Mouse (Mus musculus) liver, embryonic 11.5 days (tissue): ENCODE measurements around the gene Als2cl. TPM values are rescaled to one million over a fixed set of nuclear protein-coding genes. Genes with fewer than 3 reads are reported as not detected.

Experiments used
- ATAC-seq: fragments of 200-750 bp; cut with Nextera tagmentation; replicated peaks from 2 replicates; pipeline ENCODE4 v1.8.0; 2017; ENCODE audit warnings: moderate number of reproducible peaks, mild to moderate bottlenecking, moderate TSS enrichment, moderate library complexity; ENCODE audit not compliant: low FRiP score
- DNase-seq: peaks from one replicate; pipeline ENCODE4 v3.0.0-alpha.2; 2017; ENCODE audit warnings: low spot score
- H3K27ac ChIP-seq: fragments of 300-500 bp; sonication (generic); 2 replicates; pipeline ENCODE4 v1.5.1; 2014; ENCODE audit warnings: mild to moderate bottlenecking, low read depth, low read length, control low read depth
- H3K27me3 ChIP-seq: fragments of 300-500 bp; sonication (generic); replicated peaks from 2 replicates; pipeline ENCODE4 v1.6.1; 2014; ENCODE audit warnings: low read length, mixed read lengths; ENCODE audit not compliant: control insufficient read depth, insufficient read depth
- H3K36me3 ChIP-seq: fragments of 300-500 bp; sonication (generic); 2 replicates; pipeline ENCODE4 v1.6.1; 2014; ENCODE audit warnings: mild to moderate bottlenecking, low read length, moderate library complexity, mixed read lengths; ENCODE audit not compliant: control insufficient read depth, insufficient read depth
- H3K4me1 ChIP-seq: fragments of 300-500 bp; sonication (generic); replicated peaks from 2 replicates; pipeline ENCODE4 v1.6.1; 2014; ENCODE audit warnings: low read length, mixed read lengths; ENCODE audit not compliant: control insufficient read depth, insufficient read depth
- H3K4me2 ChIP-seq: fragments of 300-500 bp; sonication (generic); 2 replicates; pipeline ENCODE4 v1.6.1; 2014; ENCODE audit warnings: mild to moderate bottlenecking, control low read depth, moderate library complexity
- H3K4me3 ChIP-seq: fragments of 300-500 bp; sonication (generic); 2 replicates; pipeline ENCODE4 v1.5.1; 2014; ENCODE audit warnings: low read depth, low read length, control low read depth
- H3K9ac ChIP-seq: fragments of 300-500 bp; sonication (generic); 2 replicates; pipeline ENCODE4 v1.6.1; 2014; ENCODE audit warnings: low read depth, low read length, control low read depth
- H3K9me3 ChIP-seq: fragments of 300-500 bp; sonication (generic); 2 replicates; pipeline ENCODE4 v1.6.1; 2016; ENCODE audit warnings: low read length, inconsistent platforms, mixed read lengths; ENCODE audit not compliant: control insufficient read depth
- WGBS: fragments of 180-500 bp; shearing (Covaris S2); extraction: QIAGEN DNeasy Blood & Tissue Kit; methylation state at CpG from one replicate; pipeline ENCODE4 v1.1.7; 2014; 5-methylcytosine and 5-hydroxymethylcytosine counted together
- polyA plus RNA-seq: library from polyadenylated mRNA; unstranded; fragments of >200 nt; fragmentation: Nextera tagmentation; extraction: Ambion mirVana; gene quantifications from 2 replicates; pipeline ENCODE4 v1.2.1, GENCODE M21; 2014

The Als2cl gene
- polyA plus RNA-seq, 1 experiment from 2014 or later = 2.5 TPM

DNA sequence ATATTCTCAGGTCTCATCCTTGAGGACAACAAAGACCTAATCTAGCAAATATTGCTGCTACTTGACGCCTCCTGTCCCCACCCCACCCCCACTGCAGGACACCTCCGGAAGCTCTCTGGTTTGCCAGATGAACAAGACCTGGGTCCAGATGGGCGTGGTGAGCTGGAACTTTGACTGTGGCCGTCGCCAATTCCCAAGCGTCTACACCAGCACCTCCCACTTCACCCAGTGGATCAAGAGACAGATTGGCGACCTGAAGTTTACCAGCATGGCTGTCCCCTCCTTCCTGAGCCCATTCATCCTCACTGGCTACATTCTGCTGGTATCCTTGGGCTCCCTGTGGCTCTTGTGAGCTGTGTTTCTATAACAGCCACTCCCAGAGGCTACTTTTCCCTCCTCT lies 23.8 kb upstream of the Als2cl start:
- Histone ChIP-seq H3K27me3 (0 out of 2 replicates have a peak, but pooled peaks cover 3% of the 10 kb centered on the region), H3K9me3 (no peaks in the 10 kb centered on the region), H3K4me2 (no peak overlapping the region), H3K36me3 (no peaks in the 10 kb centered on the region), H3K4me1 (peaks cover 12% of the 10 kb centered on the region), H3K27ac (no peak overlapping the region), H3K9ac (no peak overlapping the region), H3K4me3 (no peak overlapping the region)
- no peak for DNase-seq
- 55% methylated on average over 7 of the region's 7 CpGs for WGBS
- no peak for ATAC-seq

DNA sequence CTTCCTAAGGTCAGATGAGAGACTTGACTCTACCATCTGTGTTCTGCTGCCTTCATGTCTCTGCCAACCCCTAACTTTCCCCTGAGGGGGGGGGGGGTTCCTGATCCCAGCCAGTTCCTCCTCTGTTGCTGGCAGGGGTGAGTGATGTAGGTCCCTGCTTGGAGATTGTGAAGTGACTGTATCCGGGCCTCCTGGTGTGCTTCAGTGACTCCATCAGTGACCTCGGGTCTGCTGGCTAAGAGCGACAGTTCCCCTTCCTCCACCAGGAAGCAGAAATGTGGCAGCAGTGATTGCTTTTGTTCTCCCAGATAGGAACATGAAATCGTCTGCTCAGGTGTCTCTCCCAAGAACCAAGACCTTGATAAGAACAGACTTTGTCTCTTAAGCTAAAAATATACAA lies 22.8 kb upstream of the Als2cl start:
- Histone ChIP-seq H3K4me2 (no peak overlapping the region), H3K27me3 (0 out of 2 replicates have a peak, but pooled peaks cover 3% of the 10 kb centered on the region), H3K4me3 (no peak overlapping the region), H3K9ac (no peak overlapping the region), H3K4me1 (peaks cover 12% of the 10 kb centered on the region), H3K36me3 (no peaks in the 10 kb centered on the region), H3K27ac (no peak overlapping the region), H3K9me3 (no peaks in the 10 kb centered on the region)
- WGBS = 37% methylated on average over 4 of the region's 4 CpGs
- ATAC-seq (no peak), DNase-seq (no peak)

DNA sequence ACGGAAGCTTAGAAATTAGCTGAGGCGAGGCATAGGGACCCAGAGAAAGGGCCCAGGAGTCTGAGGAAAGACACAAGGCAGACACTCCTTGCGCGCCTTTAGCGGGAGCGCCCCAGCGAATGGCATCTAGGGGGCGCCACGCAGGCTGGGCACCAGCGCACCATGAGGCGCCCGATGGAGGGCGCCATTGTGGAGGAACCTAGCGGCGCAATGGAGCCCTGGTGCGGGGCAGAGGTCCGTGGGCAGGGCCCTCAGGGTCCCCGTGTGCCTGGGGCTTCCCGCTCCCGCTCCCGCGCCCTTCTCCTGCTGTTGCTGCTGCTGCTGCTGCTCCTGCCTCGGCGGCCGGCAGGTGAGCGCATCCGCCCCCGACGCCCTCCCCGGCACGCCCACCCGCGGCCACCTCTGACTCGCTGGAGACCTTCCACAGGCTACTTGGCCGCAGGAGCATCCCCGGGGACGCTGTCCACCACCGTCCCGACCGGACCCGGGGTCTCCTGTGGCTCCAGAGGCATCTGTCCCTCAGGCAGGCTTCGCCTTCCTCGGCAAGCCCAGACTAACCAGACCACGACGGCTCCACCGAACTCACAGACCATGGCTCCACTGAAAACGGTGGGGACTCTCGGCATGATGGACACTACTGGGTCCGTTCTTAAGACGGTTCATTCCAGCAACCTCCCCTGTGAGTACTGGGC lies 21.7 kb upstream of the Als2cl start, which contains the start of gene Prss50:
Prss50 (plus strand) TSS at position 187 of the 692 bp plus-strand sequence.
- H3K4me1 ChIP-seq = peaks cover 12% of the 10 kb centered on the region
- peak within 1 kb of the TSS; percentile 71 for H3K9ac ChIP-seq
- H3K27ac ChIP-seq = peak within 1 kb of the TSS; percentile 93
- H3K9me3 ChIP-seq = no peaks in the 10 kb centered on the region
- WGBS = 10% methylated on average over 50 of the region's 50 CpGs
- 0 out of 2 replicates have a peak, but pooled peaks cover 3% of the 10 kb centered on the region for H3K27me3 ChIP-seq
- H3K4me3 ChIP-seq = peak within 1 kb of the TSS; percentile 56
- H3K36me3 ChIP-seq = no peaks in the 10 kb centered on the region
- H3K4me2 ChIP-seq = peak within 1 kb of the TSS; percentile 73
- peak; percentile 32 for ATAC-seq
- DNase-seq = no peak

DNA sequence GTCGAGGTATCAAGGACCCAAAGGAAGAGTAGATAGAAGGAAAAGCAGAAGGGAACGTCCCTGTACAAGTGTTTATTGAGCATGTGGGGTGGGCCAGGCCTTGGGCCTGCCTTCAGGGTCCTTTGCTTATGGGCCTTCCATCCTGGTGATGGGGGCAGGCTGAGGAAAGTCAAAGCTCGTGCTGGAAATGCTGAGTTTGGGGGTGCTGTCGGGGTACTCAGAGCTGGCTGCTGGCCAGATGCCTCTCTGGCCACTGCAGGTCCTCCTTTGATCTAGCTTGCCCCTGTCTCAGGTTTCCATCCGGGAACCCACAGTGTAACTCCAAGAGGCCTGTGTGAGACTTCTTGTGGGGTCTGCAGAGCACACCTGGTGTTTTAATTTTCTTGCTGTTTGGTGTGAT lies 21.1 kb upstream of the Als2cl start:
- Histone ChIP-seq H3K9ac (peak overlapping the region; percentile 71), H3K4me2 (peak overlapping the region; percentile 73), H3K36me3 (no peaks in the 10 kb centered on the region), H3K4me3 (peak overlapping the region; percentile 56), H3K4me1 (peaks cover 12% of the 10 kb centered on the region), H3K27ac (peak overlapping the region; percentile 93), H3K9me3 (no peaks in the 10 kb centered on the region), H3K27me3 (0 out of 2 replicates have a peak, but pooled peaks cover 3% of the 10 kb centered on the region)
- 45% methylated on average over 5 of the region's 5 CpGs for WGBS
- DNase-seq = no peak
- ATAC-seq = no peak

DNA sequence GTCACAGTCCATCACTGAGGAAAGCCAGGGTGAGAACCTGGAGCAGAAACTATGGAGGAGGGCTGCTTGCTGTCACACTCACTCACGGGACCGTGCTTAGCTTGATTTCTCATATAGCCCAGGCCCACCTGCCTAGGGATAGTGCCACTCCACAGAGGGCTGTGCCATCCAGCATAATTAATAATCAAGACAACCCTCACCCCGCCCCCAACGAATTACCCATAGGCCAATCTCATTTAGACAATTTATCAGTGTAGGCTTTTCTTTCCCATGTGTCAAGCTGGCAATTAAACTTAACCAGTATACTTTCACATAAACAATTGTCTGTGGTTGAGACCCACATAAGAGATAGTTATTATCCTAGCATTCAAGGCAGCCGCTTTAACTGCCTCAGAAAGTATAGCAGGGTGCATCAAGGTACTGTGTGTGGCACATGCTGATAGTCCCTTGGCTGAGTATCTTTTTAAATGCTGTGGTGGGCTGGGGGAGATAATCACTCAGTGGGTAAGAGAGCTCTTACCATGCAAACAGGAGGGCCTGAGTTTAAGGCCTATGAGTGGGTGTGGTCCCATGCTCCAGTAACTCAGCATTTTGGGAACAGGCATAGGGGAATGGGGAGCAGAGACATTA lies 20.6 kb upstream of the Als2cl start:
- H3K36me3 ChIP-seq = no peaks in the 10 kb centered on the region
- 53% methylated on average over 5 of the region's 5 CpGs for WGBS
- H3K27me3 ChIP-seq = 0 out of 2 replicates have a peak, but pooled peaks cover 3% of the 10 kb centered on the region
- peak overlapping the region; percentile 93 for H3K27ac ChIP-seq
- H3K9ac ChIP-seq = peak overlapping the region; percentile 71
- no peaks in the 10 kb centered on the region for H3K9me3 ChIP-seq
- H3K4me1 ChIP-seq = peaks cover 12% of the 10 kb centered on the region
- peak overlapping the region; percentile 56 for H3K4me3 ChIP-seq
- peak overlapping the region; percentile 73 for H3K4me2 ChIP-seq
- no peak for DNase-seq
- peak; percentile 95 for ATAC-seq

DNA sequence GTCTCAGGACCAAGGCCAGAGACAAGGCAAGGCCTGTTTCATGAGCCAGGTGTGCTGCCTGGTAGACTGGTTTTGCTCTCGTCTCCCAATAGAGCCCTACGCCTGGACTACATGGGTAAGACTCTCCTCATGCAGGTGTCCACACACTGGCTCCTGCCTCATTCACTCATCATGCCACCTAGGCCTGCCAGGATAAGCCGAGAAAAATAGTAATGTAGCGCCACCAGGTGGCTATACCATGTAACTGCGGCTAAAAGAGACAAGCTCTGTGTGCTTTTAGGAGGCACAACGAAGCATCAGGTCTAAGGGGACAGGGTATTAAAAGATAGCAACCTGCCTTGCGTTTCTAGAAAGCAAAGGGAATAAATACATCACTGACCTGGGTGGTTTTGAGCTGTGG lies 8.6 kb upstream of the Als2cl start:
- ATAC-seq (0 out of 2 replicates have a peak, but pooled peaks have one; percentile 24), DNase-seq (no peak)
- H3K27me3 ChIP-seq = peaks cover 24% of the 10 kb centered on the region
- no peaks in the 10 kb centered on the region for H3K36me3 ChIP-seq
- no peaks in the 10 kb centered on the region for H3K9me3 ChIP-seq
- peaks cover 11% of the 10 kb centered on the region for H3K4me1 ChIP-seq
- WGBS = 12% methylated on average over 7 of the region's 7 CpGs
- H3K4me3 ChIP-seq = no peak overlapping the region
- H3K27ac ChIP-seq = no peak overlapping the region
- no peak overlapping the region for H3K9ac ChIP-seq
- H3K4me2 ChIP-seq = no peak overlapping the region

DNA sequence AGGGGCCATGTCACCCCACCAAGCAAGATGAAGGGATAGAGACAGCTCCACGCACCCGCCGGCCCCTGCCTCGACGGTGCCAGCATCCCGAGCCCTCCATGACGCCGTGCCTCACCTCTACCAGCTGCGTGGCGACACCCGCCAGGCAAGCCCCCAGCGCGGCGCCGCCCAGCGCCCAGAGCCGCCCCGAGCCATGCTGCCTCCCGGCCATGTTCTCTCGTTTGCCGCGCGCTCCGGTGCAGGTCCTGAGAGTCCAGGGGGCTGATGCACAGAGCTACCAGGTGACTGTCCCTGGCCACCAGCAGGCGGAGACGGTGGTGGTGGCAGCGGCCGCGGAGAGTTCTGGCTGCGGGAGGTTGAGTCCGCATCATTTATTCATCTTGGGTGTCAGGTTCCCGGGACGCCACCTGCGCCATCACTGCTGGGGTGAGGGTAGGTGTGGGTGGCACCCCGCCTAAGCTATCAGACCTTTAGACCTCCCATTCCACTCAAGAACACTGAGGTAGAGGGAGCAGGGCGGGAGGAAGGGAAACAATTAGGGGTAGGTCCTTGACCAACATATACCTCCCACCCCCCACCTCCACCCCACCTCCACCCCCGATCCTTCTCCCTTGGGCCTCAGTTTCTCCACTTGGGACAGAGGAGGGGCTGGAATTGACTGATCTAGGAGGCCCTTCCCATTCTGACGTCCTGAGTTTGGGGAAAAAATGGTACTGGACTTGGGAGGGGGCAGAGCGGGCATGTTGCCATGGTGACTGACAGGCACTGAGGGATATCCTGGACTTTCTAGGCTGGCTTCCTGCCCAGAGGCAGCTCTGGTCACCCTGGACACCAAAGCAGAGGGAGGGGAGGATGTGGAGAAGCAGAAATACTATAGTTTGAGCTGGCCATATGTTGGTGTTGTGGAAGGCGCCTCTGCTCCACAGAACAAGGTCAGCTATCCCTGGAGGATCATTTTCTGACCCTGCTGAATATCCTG lies 5.7 kb upstream of the Als2cl start:
- H3K9me3 ChIP-seq = no peaks in the 10 kb centered on the region
- H3K27me3 ChIP-seq = peaks cover 33% of the 10 kb centered on the region
- H3K4me1 ChIP-seq = peaks cover 14% of the 10 kb centered on the region
- no peaks in the 10 kb centered on the region for H3K36me3 ChIP-seq
- no peak overlapping the region; the same call in 1 of the 2 replicates for H3K27ac ChIP-seq
- H3K9ac ChIP-seq = no peak overlapping the region
- ATAC-seq = no peak
- no peak for DNase-seq
- H3K4me2 ChIP-seq = peak overlapping the region; percentile 55
- 12% methylated on average over 40 of the region's 40 CpGs for WGBS
- H3K4me3 ChIP-seq = peak overlapping the region; percentile 29

DNA sequence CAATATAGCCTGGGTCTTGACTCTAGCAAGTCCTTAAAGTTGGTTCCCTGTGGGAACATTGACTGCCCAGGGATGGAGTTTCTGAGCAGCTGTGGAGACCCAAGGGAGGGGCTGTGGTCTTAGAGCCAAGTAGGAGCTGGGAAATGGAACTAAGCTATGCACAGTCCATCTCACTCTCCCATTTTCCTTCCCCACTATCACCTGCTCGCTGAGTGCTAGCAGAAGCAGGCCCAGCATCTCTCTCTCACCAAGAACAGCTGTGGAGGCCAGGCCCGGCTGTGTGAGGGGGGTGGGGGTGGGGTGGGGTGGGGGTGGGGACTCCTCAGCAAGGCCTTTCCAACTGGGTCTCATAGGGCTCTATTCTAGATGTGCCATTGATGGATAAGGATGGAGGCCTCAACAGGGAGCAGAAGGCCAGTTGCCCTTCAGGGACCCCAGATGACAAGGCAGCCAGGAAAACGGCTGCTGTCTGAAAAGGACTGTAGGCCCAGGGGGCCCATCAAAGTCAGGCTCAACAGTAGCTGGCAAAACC lies 4.9 kb upstream of the Als2cl start:
- ATAC-seq = no peak
- peaks cover 41% of the 10 kb centered on the region for H3K27me3 ChIP-seq
- H3K27ac ChIP-seq = no peak overlapping the region; the same call in 1 of the 2 replicates

More for the DNA sequence above, 4.9 kb upstream of the Als2cl start:
- no peak for DNase-seq
- Histone ChIP-seq H3K9ac (no peak overlapping the region), H3K9me3 (no peaks in the 10 kb centered on the region), H3K4me1 (peaks cover 14% of the 10 kb centered on the region), H3K4me2 (no peak overlapping the region), H3K36me3 (no peaks in the 10 kb centered on the region), H3K4me3 (no peak overlapping the region)
- 34% methylated on average over 3 of the region's 3 CpGs for WGBS
